Mouse (Mus musculus) neural tube, embryonic 13.5 days (tissue): ENCODE results near the gene Bglap2. TPM values are rescaled to one million over a fixed set of nuclear protein-coding genes. Genes with fewer than 3 reads are reported as not detected.
"Not testable (repeated sequence)": the region's sequence is repeated elsewhere in the genome, so short reads cannot be mapped to it uniquely, and the experiment has no call there.

Source experiments
- ATAC-seq: fragments of 200-750 bp; cut with Nextera tagmentation; 2 replicates; pipeline ENCODE4 v1.8.0; 2017; ENCODE audit warnings: low read depth, mild to moderate bottlenecking, moderate TSS enrichment, moderate library complexity
- H3K27ac ChIP-seq: fragments of 300-500 bp; sonication (generic); replicated peaks from 2 replicates; pipeline ENCODE4 v1.5.1; 2015; ENCODE audit warnings: moderate library complexity, mild to moderate bottlenecking, inconsistent platforms
- H3K27me3 ChIP-seq: fragments of 300-500 bp; sonication (generic); 2 replicates; pipeline ENCODE4 v1.6.1; 2015; ENCODE audit warnings: mild to moderate bottlenecking, inconsistent platforms
- H3K36me3 ChIP-seq: fragments of 300-500 bp; sonication (generic); 2 replicates; pipeline ENCODE4 v1.6.1; 2015; ENCODE audit warnings: mild to moderate bottlenecking, inconsistent platforms
- H3K4me1 ChIP-seq: fragments of 300-500 bp; sonication (generic); replicated peaks from 2 replicates; pipeline ENCODE4 v1.6.1; 2015; ENCODE audit warnings: inconsistent platforms
- H3K4me2 ChIP-seq: fragments of 300-500 bp; sonication (generic); 2 replicates; pipeline ENCODE4 v1.6.1; 2015; ENCODE audit warnings: inconsistent platforms, mild to moderate bottlenecking, moderate library complexity
- H3K4me3 ChIP-seq: fragments of 300-500 bp; sonication (generic); 2 replicates; pipeline ENCODE4 v1.5.1; 2015; ENCODE audit warnings: mild to moderate bottlenecking, inconsistent platforms
- H3K9ac ChIP-seq: fragments of 300-500 bp; sonication (generic); 2 replicates; pipeline ENCODE4 v1.6.1; 2015; ENCODE audit warnings: moderate library complexity, mild to moderate bottlenecking, inconsistent platforms
- H3K9me3 ChIP-seq: fragments of 300-500 bp; sonication (generic); 2 replicates; pipeline ENCODE4 v1.6.1; 2016; ENCODE audit warnings: inconsistent platforms
- WGBS: fragments of 180-500 bp; shearing (Covaris S2); methylation state at CpG from one replicate; pipeline ENCODE4 v1.1.7; 2015; 5-methylcytosine and 5-hydroxymethylcytosine counted together
- polyA plus RNA-seq: library from polyadenylated mRNA; unstranded; fragments of >200 nt; fragmentation: Nextera tagmentation; extraction: Ambion mirVana; gene quantifications from 2 replicates; pipeline ENCODE4 v1.2.1, GENCODE M21; 2015

The Bglap2 gene
- polyA plus RNA-seq = not detected in 2 replicates

DNA sequence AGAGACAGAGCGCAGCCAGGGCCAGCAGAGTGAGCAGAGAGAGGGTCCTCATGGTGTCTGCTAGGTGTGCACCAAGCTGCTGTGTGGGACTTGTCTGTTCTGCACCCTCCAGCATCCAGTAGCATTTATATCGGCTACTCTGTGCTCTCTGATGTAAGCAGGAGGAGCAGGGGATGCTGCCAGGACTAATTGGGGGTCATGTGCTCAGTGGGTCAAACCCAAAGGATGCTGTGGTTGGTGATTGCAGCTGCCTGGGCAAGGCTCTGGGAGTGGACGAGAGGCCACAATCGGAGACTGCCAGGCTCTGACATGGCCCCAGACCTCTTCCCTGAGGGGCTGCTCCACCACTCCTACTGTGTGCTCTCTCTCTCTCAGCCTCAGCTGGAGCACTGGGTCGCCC, at the start of gene Bglap2:
Bglap2 (minus strand) TSS at position 101 of the 400 bp plus-strand sequence.
- H3K9ac ChIP-seq, ATAC-seq, H3K27me3 ChIP-seq, H3K9me3 ChIP-seq, H3K27ac ChIP-seq, H3K4me2 ChIP-seq, H3K4me3 ChIP-seq, H3K36me3 ChIP-seq: not testable (repeated sequence)
- WGBS = 75% methylated on average over 5 of the region's 5 CpGs
- H3K4me1 ChIP-seq = peaks cover 17% of the 10 kb centered on the region

GRCm38 (mm10) chr3:88427342-88427905, 48.9 kb upstream of the Bglap2 start:
- Histone ChIP-seq H3K27me3 (no peaks in the 10 kb centered on the region), H3K27ac (no peak overlapping the region), H3K9ac (no peak overlapping the region), H3K36me3 (no peaks in the 10 kb centered on the region), H3K4me1 (peaks cover 21% of the 10 kb centered on the region), H3K9me3 (no peaks in the 10 kb centered on the region), H3K4me3 (no peak overlapping the region), H3K4me2 (no peak overlapping the region)
- ATAC-seq = no peak
- WGBS = 86% methylated on average over 4 of the region's 4 CpGs

- no peak for ATAC-seq
- H3K9ac ChIP-seq = peak overlapping the region; percentile 18; the same call in 1 of the 2 replicates
These were observed 47.4 kb upstream of the Bglap2 start for GRCm38 (mm10) chr3:88425708-88426420.

GRCm38 (mm10) chr3:88425330-88425689, 46.8 kb upstream of the Bglap2 start:
- Histone ChIP-seq H3K9me3 (no peaks in the 10 kb centered on the region), H3K27ac (no peak overlapping the region), H3K4me1 (peaks cover 33% of the 10 kb centered on the region), H3K4me2 (peak overlapping the region; percentile 75), H3K27me3 (no peaks in the 10 kb centered on the region), H3K36me3 (peaks cover 11% of the 10 kb centered on the region), H3K4me3 (peak overlapping the region; percentile 79; the same call in 1 of the 2 replicates), H3K9ac (peak overlapping the region; percentile 18; the same call in 1 of the 2 replicates)
- no peak for ATAC-seq
- WGBS = 10% methylated on average over 2 of the region's 2 CpGs

More at GRCm38 (mm10) chr3:88425708-88426420, 47.4 kb upstream of the Bglap2 start:
- H3K4me1 ChIP-seq = peaks cover 33% of the 10 kb centered on the region
- H3K4me2 ChIP-seq = no peak overlapping the region
- 0 out of 2 replicates have a peak overlapping the region, but pooled peaks have one; percentile 79 for H3K4me3 ChIP-seq
- WGBS = 82% methylated on average over 10 of the region's 10 CpGs
- no peaks in the 10 kb centered on the region for H3K9me3 ChIP-seq
- peaks cover 5% of the 10 kb centered on the region for H3K36me3 ChIP-seq
- no peak overlapping the region for H3K27ac ChIP-seq
- no peaks in the 10 kb centered on the region for H3K27me3 ChIP-seq

- peaks cover 37% of the 10 kb centered on the region for H3K4me1 ChIP-seq
- peak within 1 kb of the TSS; percentile 79 for H3K4me3 ChIP-seq
- peak within 1 kb of the TSS; percentile 81 for H3K27ac ChIP-seq
- under 1% methylated on average over 35 of the region's 35 CpGs for WGBS
- ATAC-seq = peak; percentile 97
- H3K36me3 ChIP-seq = peaks cover 16% of the 10 kb centered on the region
- H3K9me3 ChIP-seq = no peaks in the 10 kb centered on the region
- H3K4me2 ChIP-seq = peak within 1 kb of the TSS; percentile 75
- H3K9ac ChIP-seq = peak within 1 kb of the TSS; percentile 82
- H3K27me3 ChIP-seq = no peaks in the 10 kb centered on the region
These were observed 46.3 kb upstream of the Bglap2 start, which contains the start of gene Slc25a44 for GRCm38 (mm10) chr3:88424605-88425329. Gene Slc25a44 (minus strand): TSS chr3:88425139.

DNA sequence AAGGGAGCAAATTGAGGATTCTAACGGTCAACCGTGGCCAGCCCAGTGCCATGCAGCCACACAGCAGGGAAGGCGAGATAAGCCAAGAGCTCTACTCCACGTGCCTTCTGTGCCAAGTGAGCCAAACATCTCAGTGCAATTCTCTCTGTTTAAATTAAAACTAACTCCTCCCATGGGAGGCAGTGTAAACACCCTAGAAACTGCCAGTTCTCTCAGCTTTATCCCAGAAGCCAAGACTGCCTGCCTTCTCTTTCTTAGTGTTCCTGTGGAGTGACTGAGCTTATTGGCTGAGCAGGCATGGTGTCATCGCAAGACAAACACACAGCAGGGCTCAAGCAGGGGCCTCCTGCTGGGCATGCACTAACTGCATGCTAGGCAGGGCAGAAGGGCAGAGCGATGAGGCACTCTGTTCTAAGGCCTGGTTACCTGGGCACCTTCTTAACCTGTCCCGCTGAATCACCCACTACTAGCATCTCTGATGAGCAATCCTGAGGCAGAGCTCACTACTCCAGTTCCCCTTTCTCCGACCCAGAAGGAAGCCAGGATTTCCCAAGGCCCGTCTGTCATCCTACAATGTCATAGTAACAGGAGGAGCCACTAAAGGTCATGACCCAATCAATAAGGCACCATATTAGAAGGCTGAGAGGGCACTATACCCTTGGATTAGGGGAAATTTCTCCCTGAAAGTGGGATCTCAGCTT, 43.7 kb upstream of the Bglap2 start:
- Histone ChIP-seq H3K4me1 (peaks cover 54% of the 10 kb centered on the region), H3K9ac (peak overlapping the region; percentile 55; the same call in 1 of the 2 replicates), H3K27ac (peak overlapping the region; percentile 35; the same call in 1 of the 2 replicates), H3K4me3 (no peak overlapping the region), H3K27me3 (no peaks in the 10 kb centered on the region), H3K36me3 (peaks cover 42% of the 10 kb centered on the region), H3K4me2 (peak overlapping the region; percentile 30), H3K9me3 (no peaks in the 10 kb centered on the region)
- ATAC-seq = no peak
- 32% methylated on average over 9 of the region's 9 CpGs for WGBS

- ATAC-seq = no peak
- Histone ChIP-seq H3K9me3 (no peaks in the 10 kb centered on the region), H3K4me2 (no peak overlapping the region), H3K36me3 (peaks cover 56% of the 10 kb centered on the region), H3K9ac (no peak overlapping the region), H3K4me3 (no peak overlapping the region), H3K27ac (no peak overlapping the region), H3K4me1 (peaks cover 54% of the 10 kb centered on the region), H3K27me3 (no peaks in the 10 kb centered on the region)
- WGBS = 93% methylated on average over 19 of the region's 19 CpGs
These were observed 42.3 kb upstream of the Bglap2 start for GRCm38 (mm10) chr3:88420771-88421170.

DNA sequence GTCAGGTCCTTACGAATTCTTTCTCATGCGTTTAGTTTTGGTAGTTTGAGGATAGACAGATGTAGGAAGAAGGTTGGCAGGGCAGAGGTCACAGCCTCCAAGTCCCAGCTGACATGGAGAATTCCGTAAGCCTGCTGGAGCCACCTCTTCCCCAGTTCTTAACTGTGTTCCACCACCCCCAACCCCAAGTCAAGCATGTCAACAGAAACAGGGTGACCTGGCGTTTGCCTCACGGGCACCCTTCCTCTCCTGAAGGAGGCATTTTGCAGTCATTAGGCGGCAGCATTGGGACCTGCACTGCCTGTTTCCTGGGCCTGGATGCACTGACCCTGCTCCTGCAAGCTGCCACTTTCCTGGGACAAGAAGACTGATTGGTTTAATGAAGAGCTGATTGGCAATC, 39.5 kb upstream of the Bglap2 start:
- H3K4me2 ChIP-seq = no peak overlapping the region
- 0 out of 2 replicates have a peak overlapping the region, but pooled peaks have one; percentile 17 for H3K9ac ChIP-seq
- H3K36me3 ChIP-seq = peaks cover 83% of the 10 kb centered on the region
- peaks cover 39% of the 10 kb centered on the region for H3K4me1 ChIP-seq
- no peak overlapping the region for H3K27ac ChIP-seq
- WGBS = 89% methylated on average over 6 of the region's 6 CpGs
- no peak overlapping the region for H3K4me3 ChIP-seq
- no peaks in the 10 kb centered on the region for H3K9me3 ChIP-seq
- no peaks in the 10 kb centered on the region for H3K27me3 ChIP-seq
- no peak for ATAC-seq

DNA sequence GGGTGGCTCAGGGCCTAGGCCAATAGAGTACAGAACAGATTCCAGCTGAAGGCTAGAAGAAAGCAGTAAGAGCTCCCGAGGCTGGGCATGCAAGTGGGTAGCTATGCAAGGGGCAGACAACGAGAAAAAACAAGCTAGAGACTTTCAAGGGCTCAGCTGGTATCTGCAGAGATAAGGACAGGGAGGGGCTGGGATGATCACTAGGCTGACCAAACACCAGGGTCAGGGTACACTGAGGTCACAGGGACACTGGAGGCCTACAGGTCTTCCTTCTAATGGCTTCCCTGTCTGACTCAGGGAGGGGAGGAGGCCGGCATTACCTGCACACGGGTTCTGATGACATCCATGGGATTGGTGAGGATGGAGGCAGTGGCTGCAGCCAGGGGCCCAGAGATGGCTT, 37.2 kb upstream of the Bglap2 start:
- WGBS = 89% methylated on average over 4 of the region's 4 CpGs
- no peak overlapping the region for H3K27ac ChIP-seq
- no peak for ATAC-seq

GRCm38 (mm10) chr3:88412636-88413035, 34.1 kb upstream of the Bglap2 start:
- Histone ChIP-seq H3K9ac (no peak overlapping the region), H3K36me3 (peaks cover 66% of the 10 kb centered on the region), H3K4me3 (no peak overlapping the region), H3K4me1 (peaks cover 25% of the 10 kb centered on the region), H3K27ac (no peak overlapping the region), H3K4me2 (no peak overlapping the region), H3K9me3 (no peaks in the 10 kb centered on the region), H3K27me3 (no peaks in the 10 kb centered on the region)
- 90% methylated on average over 11 of the region's 11 CpGs for WGBS
- no peak for ATAC-seq

More for the DNA sequence above, 37.2 kb upstream of the Bglap2 start:
- no peaks in the 10 kb centered on the region for H3K27me3 ChIP-seq
- no peak overlapping the region for H3K4me3 ChIP-seq
- peaks cover 97% of the 10 kb centered on the region for H3K36me3 ChIP-seq
- peaks cover 25% of the 10 kb centered on the region for H3K4me1 ChIP-seq
- H3K9me3 ChIP-seq = no peaks in the 10 kb centered on the region
- no peak overlapping the region for H3K4me2 ChIP-seq
- H3K9ac ChIP-seq = no peak overlapping the region

DNA sequence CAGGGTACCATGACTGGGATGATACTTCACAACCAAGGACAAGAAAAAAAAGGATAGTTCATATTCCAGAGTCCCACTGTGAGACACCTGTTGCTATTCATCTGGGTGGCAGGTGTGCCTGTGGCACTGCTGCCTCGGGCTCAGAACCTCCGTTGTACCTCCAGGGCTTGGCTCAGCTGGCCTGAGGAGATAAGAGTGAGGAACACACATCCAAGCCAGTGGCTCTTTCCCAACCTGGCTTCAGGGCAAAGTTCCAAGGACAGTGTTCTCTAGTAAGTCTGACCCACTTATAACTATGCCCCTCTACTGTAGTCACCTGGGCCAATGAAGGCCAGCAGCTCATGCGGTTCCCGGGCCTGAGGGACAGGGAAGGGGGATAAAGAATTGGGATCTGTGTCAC, 33.2 kb upstream of the Bglap2 start:
- no peak for ATAC-seq
- H3K27ac ChIP-seq = no peak overlapping the region
- no peaks in the 10 kb centered on the region for H3K9me3 ChIP-seq
- 89% methylated on average over 4 of the region's 4 CpGs for WGBS
- H3K4me2 ChIP-seq = no peak overlapping the region
- no peak overlapping the region for H3K4me3 ChIP-seq
- no peaks in the 10 kb centered on the region for H3K27me3 ChIP-seq
- peaks cover 27% of the 10 kb centered on the region for H3K4me1 ChIP-seq
- H3K36me3 ChIP-seq = peaks cover 57% of the 10 kb centered on the region
- no peak overlapping the region for H3K9ac ChIP-seq
